9 mouse cellular contexts compared by ENCODE assay signal in genomic region chr2:19909900-19910780, GRCm38 (mm10). TPM values are rescaled to one million over a fixed set of nuclear protein-coding genes. Genes with fewer than 3 reads are reported as not detected.
DNase-seq lines count a peak whose midpoint lies in the region; ATAC-seq lines count a peak whose summit lies in the region.
"Had no signal": no experiment of that assay in that cellular context is flagged by ENCODE, and none has a peak within 500 bp of the region (broad histone marks: within the 10 kb centered on the region; RNA-seq: fewer than 3 reads in every experiment).

No protein-coding gene starts in this region.

- peak overlapping the region; percentile 90 for H3K4me2 ChIP-seq in heart, embryonic 14.5 days (ENCODE audit: low read length)

- peaks cover 44% of the 10 kb centered on the region for H3K27me3 ChIP-seq in heart, embryonic 14.5 days (ENCODE audit: control insufficient read depth, insufficient read depth, low read length)
- H3K27me3 ChIP-seq: CH12.LX had no signal

- peak overlapping the region; percentile 38 to 43 for H3K4me3 ChIP-seq in heart, embryonic 14.5 days (ENCODE audit: control insufficient read depth in 1 of 2, insufficient read depth in 1 of 2, low read depth in 1 of 2, low read length in 2 of 2)

- no peaks in the 10 kb centered on the region for H3K36me3 ChIP-seq in heart, embryonic 14.5 days (ENCODE audit: control insufficient read depth, insufficient read depth, low read length)

- ATAC-seq in heart, embryonic 14.5 days (ENCODE audit: insufficient number of reproducible peaks, insufficient read depth, low FRiP score, low read depth): peak; percentile 39; the same call in 1 of the 2 replicates

- no peak overlapping the region for H3K27ac ChIP-seq in heart, embryonic 14.5 days (replicated peaks in 1 of 2; ENCODE audit: control insufficient read depth in 1 of 2, insufficient read depth in 1 of 2, low read depth in 2 of 2, low read length in 2 of 2)

- DNase-seq in heart, adult 18-20 months: no peak
- DNase-seq in R1 (ENCODE audit: low read depth, low spot score): peak; percentile 91
- peak; percentile 29 to 40 for DNase-seq in frontal cortex, postnatal 10 days (ENCODE audit: low spot score in 2 of 2)
- peak; percentile 3 for DNase-seq in left cerebral cortex, postnatal 4 days
- DNase-seq in right cerebral cortex, postnatal 14 days: peak; percentile 58
- DNase-seq in gastrocnemius, postnatal 10 days: no peak
- DNase-seq in cerebellum, adult 11-12 months: no peak

- under 1% methylated on average over 30 of the region's 31 CpGs for WGBS in heart, embryonic 14.5 days

- intact Hi-C loops in left cerebral cortex, postnatal 4 days (cut with DNase I): loop anchor here (10.0 kb wide), 1 partner anchor 185 kb away; no protein-coding TSS in a partner anchor

- H3K4me1 ChIP-seq in heart, embryonic 14.5 days (ENCODE audit: control insufficient read depth in 2 of 2, insufficient read depth in 2 of 2, low read length in 2 of 2): peaks cover 3 to 8% of the 10 kb centered on the region in 2 experiments; a peak in 2 of 4 replicates

- H3K9ac ChIP-seq in heart, embryonic 14.5 days (ENCODE audit: low read length): no peak overlapping the region

- H3K9me3 ChIP-seq in heart, embryonic 14.5 days (ENCODE audit: control insufficient read depth, low read length): no peaks in the 10 kb centered on the region

RNA-seq across cellular contexts. Expression of gene Etl4, which starts 0.6 kb away (rescaled TPM):
- polyA plus RNA-seq in heart, embryonic 14.5 days (2014; fragmentation: Nextera tagmentation; extraction: Ambion mirVana): 11.1 and 11.3 TPM in 2 replicates
- 10 to 100 TPM; 30.0 to 34.9 TPM for total RNA-seq in heart, adult 18-20 months (2021)
- 10 to 100 TPM; 36.7 to 44.8 TPM for total RNA-seq in left cerebral cortex, postnatal 4 days (2021)
- 10 to 100 TPM; 38.2 to 51.1 TPM for total RNA-seq in gastrocnemius, postnatal 10 days (2021)

Comparison
In these comparisons a context has a peak if more than half of its experiments do, and no peak if none do; other contexts are left out.
1. DNase-seq: peak in R1 (single experiment), frontal cortex, postnatal 10 days (2 of 2), left cerebral cortex, postnatal 4 days (single experiment) and right cerebral cortex, postnatal 14 days (single experiment); none in heart, adult 18-20 months (0 of 2), gastrocnemius, postnatal 10 days (single experiment) and cerebellum, adult 11-12 months (single experiment).